Mouse (Mus musculus): ENCODE results near the gene Ogdh. TPM values are rescaled to one million over a fixed set of nuclear protein-coding genes. Genes with fewer than 3 reads are reported as not detected.

The Ogdh gene
- polyA plus RNA-seq, 2 experiments = 41.8 to 60.6 TPM

DNA sequence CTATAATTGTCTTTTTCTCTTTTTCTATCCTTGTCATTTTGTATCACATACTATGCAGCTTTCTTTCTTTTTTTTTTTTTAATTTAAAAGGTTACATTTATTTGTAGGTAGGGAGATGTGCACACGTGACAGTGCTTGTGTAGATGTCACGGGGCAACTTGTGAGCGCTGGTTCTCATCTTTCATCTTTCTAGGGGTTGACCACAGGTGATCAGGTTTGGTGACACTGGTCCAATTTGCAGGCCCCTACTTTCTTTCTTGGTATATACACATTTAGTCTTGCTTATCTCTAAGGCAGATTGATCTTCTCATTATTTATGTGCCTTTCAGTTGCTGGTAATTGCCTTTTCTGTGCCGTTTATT lies 1.5 kb downstream of the Ogdh start:
- peak overlapping the region; percentile 79 to 82 for H3K4me3 ChIP-seq (ENCODE audit: insufficient read depth in 1 of 2, low read depth in 2 of 2, low read length in 2 of 2)
- H3K4me1 ChIP-seq (replicated peaks; ENCODE audit: control insufficient read depth in 2 of 2, insufficient read depth in 2 of 2, low read length in 1 of 2) = peaks cover 40 to 46% of the 10 kb centered on the region in 2 experiments
- ATAC-seq (ENCODE audit: insufficient read depth) (no peak), DNase-seq (ENCODE audit: low read depth in 3 of 3, low spot score in 3 of 3) (no peak)
- WGBS (ENCODE audit: insufficient replicate concordance) = 82% methylated on average over 4 of the region's 4 CpGs
- peak overlapping the region; percentile 92 for H3K9ac ChIP-seq (replicated peaks)
- H3K9me3 ChIP-seq (ENCODE audit: control insufficient read depth, low read length) = no peaks in the 10 kb centered on the region
- H3K4me2 ChIP-seq (ENCODE audit: low read depth) = peak overlapping the region; percentile 98
- H3K27me3 ChIP-seq (ENCODE audit: control insufficient read depth, insufficient read depth, low read length) = no peaks in the 10 kb centered on the region
- peak overlapping the region; percentile 93 for H3K27ac ChIP-seq
- no peak for TF ChIP-seq EP300 (IDR thresholded peaks at IDR 0.05; ENCODE audit: low read depth)
- H3K36me3 ChIP-seq (replicated peaks; ENCODE audit: control insufficient read depth, insufficient read depth, low read depth) = peaks cover 15% of the 10 kb centered on the region

GRCm38 (mm10) chr11:6293601-6294000 lies 2.2 kb downstream of the Ogdh start:
- H3K4me2 ChIP-seq (ENCODE audit: low read depth) = peak overlapping the region; percentile 98
- H3K27ac ChIP-seq = peak overlapping the region; percentile 93
- peak overlapping the region; percentile 92 for H3K9ac ChIP-seq (replicated peaks)
- H3K9me3 ChIP-seq (ENCODE audit: control insufficient read depth, low read length) = no peaks in the 10 kb centered on the region
- H3K4me3 ChIP-seq (ENCODE audit: insufficient read depth in 1 of 2, low read depth in 2 of 2, low read length in 2 of 2) = peak overlapping the region in 1 of 2 experiments; percentile 82; a peak in 2 of 4 replicates
- DNase-seq (ENCODE audit: low read depth in 3 of 3, low spot score in 3 of 3) = no peak
- H3K27me3 ChIP-seq (ENCODE audit: control insufficient read depth, insufficient read depth, low read length) = no peaks in the 10 kb centered on the region
- peaks cover 40 to 46% of the 10 kb centered on the region in 2 experiments for H3K4me1 ChIP-seq (replicated peaks; ENCODE audit: control insufficient read depth in 2 of 2, insufficient read depth in 2 of 2, low read length in 1 of 2)
- no peak for ATAC-seq (ENCODE audit: insufficient read depth)
- TF ChIP-seq EP300 (IDR thresholded peaks at IDR 0.05; ENCODE audit: low read depth) = no peak
- TF ChIP-seq CTCF (IDR thresholded peaks at IDR 0.05; ENCODE audit: low read depth) = no peak
- H3K36me3 ChIP-seq (replicated peaks; ENCODE audit: control insufficient read depth, insufficient read depth, low read depth) = peaks cover 21% of the 10 kb centered on the region
- 76% methylated on average over 2 of the region's 2 CpGs for WGBS (ENCODE audit: insufficient replicate concordance)

DNA sequence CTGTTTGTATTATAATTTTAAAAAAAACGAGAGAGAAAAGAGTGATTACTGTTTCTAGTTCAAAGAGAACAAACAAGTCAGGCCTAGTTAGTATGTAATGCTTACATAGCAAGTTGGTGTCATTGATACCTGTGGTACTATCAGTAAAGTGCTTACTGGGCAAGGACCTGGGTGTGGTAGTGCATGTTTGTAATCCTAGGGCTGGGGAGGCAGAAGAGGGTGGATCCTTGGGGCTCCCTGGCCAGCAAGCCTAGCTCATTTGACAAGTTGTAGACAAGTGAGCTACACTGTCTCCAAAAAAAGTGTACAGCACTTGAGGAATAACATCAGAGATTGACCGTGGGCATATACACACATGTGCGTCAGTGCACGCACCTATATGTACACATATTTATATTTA lies 3.2 kb downstream of the Ogdh start:
- no peaks in the 10 kb centered on the region for H3K27me3 ChIP-seq (ENCODE audit: control insufficient read depth, insufficient read depth, low read length)
- H3K36me3 ChIP-seq (replicated peaks; ENCODE audit: control insufficient read depth, insufficient read depth, low read depth) = peaks cover 31% of the 10 kb centered on the region
- H3K27ac ChIP-seq = peak overlapping the region; percentile 93
- H3K9me3 ChIP-seq (ENCODE audit: control insufficient read depth, low read length) = no peaks in the 10 kb centered on the region
- 56% methylated on average over 4 of the region's 4 CpGs for WGBS (ENCODE audit: insufficient replicate concordance)
- H3K4me1 ChIP-seq (replicated peaks; ENCODE audit: control insufficient read depth in 2 of 2, insufficient read depth in 2 of 2, low read length in 1 of 2) = peaks cover 40 to 46% of the 10 kb centered on the region in 2 experiments
- peak; percentile 69 for ATAC-seq (ENCODE audit: insufficient read depth)
- DNase-seq (ENCODE audit: low read depth in 3 of 3, low spot score in 3 of 3) = peak; percentile 72 to 77 (median 76)
- TF ChIP-seq EP300 (IDR thresholded peaks at IDR 0.05; ENCODE audit: low read depth) (peak; percentile 34; the same call in 1 of the 2 replicates), CTCF (IDR thresholded peaks at IDR 0.05; ENCODE audit: low read depth) (no peak)
- H3K9ac ChIP-seq (replicated peaks) = peak overlapping the region; percentile 39
- H3K4me3 ChIP-seq (ENCODE audit: insufficient read depth in 1 of 2, low read depth in 2 of 2, low read length in 2 of 2) = peak overlapping the region in 1 of 2 experiments; percentile 82; a peak in 3 of 4 replicates
- H3K4me2 ChIP-seq (ENCODE audit: low read depth) = peak overlapping the region; percentile 98

DNA sequence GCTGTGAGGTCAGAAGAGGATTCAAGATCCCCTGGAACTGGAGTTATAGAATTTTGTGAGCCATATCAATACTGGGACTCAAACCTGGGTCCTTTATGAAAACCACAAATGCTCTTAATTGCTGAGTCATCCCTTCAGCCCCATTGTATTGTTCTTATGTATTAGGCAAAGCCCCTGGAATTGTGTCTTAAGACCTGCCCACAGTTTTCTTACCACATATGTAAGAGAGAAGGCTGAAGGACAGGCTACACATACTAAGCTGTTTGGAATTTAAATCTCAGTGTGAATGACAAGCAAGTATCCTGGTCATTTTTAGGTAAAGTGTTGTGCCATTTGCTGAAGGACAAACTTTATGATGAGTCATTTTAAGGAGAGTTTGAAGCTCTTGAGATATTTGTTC lies 4.6 kb downstream of the Ogdh start:
- Histone ChIP-seq H3K4me2 (ENCODE audit: low read depth) (peak overlapping the region; percentile 98), H3K27ac (peak overlapping the region; percentile 93), H3K9ac (replicated peaks) (peak overlapping the region; percentile 39; the same call in 1 of the 2 replicates), H3K4me1 (replicated peaks; ENCODE audit: control insufficient read depth in 2 of 2, insufficient read depth in 2 of 2, low read length in 1 of 2) (peaks cover 36 to 42% of the 10 kb centered on the region in 2 experiments), H3K4me3 (ENCODE audit: insufficient read depth in 1 of 2, low read depth in 2 of 2, low read length in 2 of 2) (no peak overlapping the region), H3K27me3 (ENCODE audit: control insufficient read depth, insufficient read depth, low read length) (no peaks in the 10 kb centered on the region), H3K36me3 (replicated peaks; ENCODE audit: control insufficient read depth, insufficient read depth, low read depth) (peaks cover 46% of the 10 kb centered on the region), H3K9me3 (ENCODE audit: control insufficient read depth, low read length) (no peaks in the 10 kb centered on the region)
- ATAC-seq (ENCODE audit: insufficient read depth) (no peak), DNase-seq (ENCODE audit: low read depth in 3 of 3, low spot score in 3 of 3) (no peak)
- TF ChIP-seq EP300 (IDR thresholded peaks at IDR 0.05; ENCODE audit: low read depth) (no peak), CTCF (IDR thresholded peaks at IDR 0.05; ENCODE audit: low read depth) (no peak)

- no peaks in the 10 kb centered on the region for H3K27me3 ChIP-seq (ENCODE audit: control insufficient read depth, insufficient read depth, low read length)
- H3K4me2 ChIP-seq (ENCODE audit: low read depth) = no peak overlapping the region
- H3K4me3 ChIP-seq (ENCODE audit: insufficient read depth in 1 of 2, low read depth in 2 of 2, low read length in 2 of 2) = no peak overlapping the region
- H3K4me1 ChIP-seq (replicated peaks; ENCODE audit: control insufficient read depth in 2 of 2, insufficient read depth in 2 of 2, low read length in 1 of 2) = peaks cover 17 to 20% of the 10 kb centered on the region in 2 experiments
- H3K27ac ChIP-seq = no peak overlapping the region
- 74% methylated on average over 2 of the region's 2 CpGs for WGBS (ENCODE audit: insufficient replicate concordance)
- no peak for DNase-seq (ENCODE audit: low read depth in 3 of 3, low spot score in 3 of 3)
- no peaks in the 10 kb centered on the region for H3K9me3 ChIP-seq (ENCODE audit: control insufficient read depth, low read length)
- TF ChIP-seq CTCF (IDR thresholded peaks at IDR 0.05; ENCODE audit: low read depth) (no peak), EP300 (IDR thresholded peaks at IDR 0.05; ENCODE audit: low read depth) (no peak)
- H3K36me3 ChIP-seq (replicated peaks; ENCODE audit: control insufficient read depth, insufficient read depth, low read depth) = peaks cover 65% of the 10 kb centered on the region
- H3K9ac ChIP-seq (replicated peaks) = no peak overlapping the region
- ATAC-seq (ENCODE audit: insufficient read depth) = no peak
Observed at GRCm38 (mm10) chr11:6299435-6299834, 8.0 kb downstream of the Ogdh start.
